21 mouse cellular contexts compared by ENCODE assay signal in the genomic region with DNA sequence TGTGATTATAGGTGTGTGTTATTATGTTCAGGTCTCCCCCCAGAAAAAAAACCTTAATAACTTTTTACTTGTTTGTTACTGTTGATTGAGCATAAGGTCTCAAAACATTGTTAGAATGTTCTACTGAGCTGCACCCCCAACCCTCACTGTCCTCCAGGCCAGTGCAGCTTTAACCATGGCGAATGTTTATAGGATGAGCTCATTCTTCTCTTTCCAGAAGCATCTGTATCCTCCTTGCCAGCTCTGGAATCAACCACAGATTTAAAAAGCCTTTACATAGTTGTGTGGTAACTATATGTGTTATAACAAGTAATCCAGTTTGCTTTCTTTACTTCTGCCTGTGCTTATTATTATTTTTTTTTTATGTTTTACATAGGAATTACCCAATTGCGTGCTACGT. TPM values are rescaled to one million over a fixed set of nuclear protein-coding genes. Genes with fewer than 3 reads are reported as not detected.
DNase-seq lines count a peak whose midpoint lies in the region; ATAC-seq lines count a peak whose summit lies in the region.
"Had no signal": no experiment of that assay in that cellular context is flagged by ENCODE, and none has a peak within 500 bp of the region (broad histone marks: within the 10 kb centered on the region; RNA-seq: fewer than 3 reads in every experiment).

No protein-coding gene starts in this region.

- 73% methylated on average over 3 of the region's 3 CpGs for WGBS in heart, embryonic 13.5 days
- 85% methylated on average over 3 of the region's 3 CpGs for WGBS in heart, embryonic 10.5 days
- WGBS in embryonic facial prominence, embryonic 15.5 days: 71% methylated on average over 3 of the region's 3 CpGs

- no peaks in the 10 kb centered on the region for H3K27me3 ChIP-seq in heart, embryonic 13.5 days (replicated peaks)
- no peaks in the 10 kb centered on the region for H3K27me3 ChIP-seq in heart, embryonic 10.5 days (ENCODE audit: insufficient read depth, poor library complexity, severe bottlenecking)
- H3K27me3 ChIP-seq in embryonic facial prominence, embryonic 15.5 days: no peaks in the 10 kb centered on the region
- H3K27me3 ChIP-seq: embryonic facial prominence, embryonic 13.5 days; forebrain, embryonic 15.5 days; hindbrain, embryonic 13.5 days had no signal

- H3K36me3 ChIP-seq in heart, embryonic 13.5 days: peaks cover 26% of the 10 kb centered on the region
- 0 out of 2 replicates have a peak, but pooled peaks cover 17% of the 10 kb centered on the region for H3K36me3 ChIP-seq in heart, embryonic 10.5 days
- peaks cover 7% of the 10 kb centered on the region; the same call in 1 of the 2 replicates for H3K36me3 ChIP-seq in embryonic facial prominence, embryonic 15.5 days

- H3K4me3 ChIP-seq in heart, embryonic 13.5 days: no peak overlapping the region
- no peak overlapping the region for H3K4me3 ChIP-seq in heart, embryonic 10.5 days
- no peak overlapping the region for H3K4me3 ChIP-seq in embryonic facial prominence, embryonic 15.5 days (replicated peaks)
- H3K4me3 ChIP-seq: embryonic facial prominence, embryonic 13.5 days; forebrain, embryonic 15.5 days; hindbrain, embryonic 13.5 days had no signal

- intact Hi-C loops in heart, postnatal 10 days (cut with DNase I): no loop called here

- peaks cover 42% of the 10 kb centered on the region for H3K4me1 ChIP-seq in heart, embryonic 13.5 days
- H3K4me1 ChIP-seq in heart, embryonic 10.5 days: peaks cover 29% of the 10 kb centered on the region
- H3K4me1 ChIP-seq in embryonic facial prominence, embryonic 15.5 days: 0 out of 2 replicates have a peak, but pooled peaks cover 4% of the 10 kb centered on the region
- H3K4me1 ChIP-seq: embryonic facial prominence, embryonic 13.5 days; forebrain, embryonic 15.5 days; hindbrain, embryonic 13.5 days had no signal

- H3K27ac ChIP-seq in heart, embryonic 13.5 days (replicated peaks): peak overlapping the region; percentile 45; the same call in 1 of the 2 replicates
- no peak overlapping the region for H3K27ac ChIP-seq in heart, embryonic 10.5 days
- H3K27ac ChIP-seq in embryonic facial prominence, embryonic 15.5 days (replicated peaks): no peak overlapping the region
- H3K27ac ChIP-seq: embryonic facial prominence, embryonic 13.5 days; forebrain, embryonic 15.5 days; hindbrain, embryonic 13.5 days; hindbrain, postnatal 0 days had no signal

- H3K4me2 ChIP-seq in heart, embryonic 13.5 days: no peak overlapping the region
- no peak overlapping the region for H3K4me2 ChIP-seq in embryonic facial prominence, embryonic 15.5 days (replicated peaks)
- H3K4me2 ChIP-seq: embryonic facial prominence, embryonic 13.5 days; forebrain, embryonic 15.5 days; heart, embryonic 11.5 days; hindbrain, embryonic 13.5 days had no signal

- DNase-seq in heart, adult 8-10 months (ENCODE audit: low spot score): no peak
- DNase-seq in heart, postnatal 10 days: peak; percentile 21 to 24
- DNase-seq in heart, embryonic 10.5 days (ENCODE audit: low spot score): no peak
- no peak for DNase-seq in thymus, postnatal 10 days (ENCODE audit: low spot score in 2 of 2)
- DNase-seq: adrenal gland, postnatal 14 days; B cell, adult 2 months; cerebellum, adult 11-12 months; cerebellum, adult 9-10 months; cerebellum, postnatal 25 days; gastrocnemius, postnatal 10 days; kidney, adult 11 months; kidney, adult 9 months had no signal

- H3K9ac ChIP-seq in heart, embryonic 13.5 days: no peak overlapping the region
- no peak overlapping the region for H3K9ac ChIP-seq in embryonic facial prominence, embryonic 15.5 days
- H3K9ac ChIP-seq: embryonic facial prominence, embryonic 13.5 days; forebrain, embryonic 15.5 days; hindbrain, embryonic 13.5 days had no signal

- ATAC-seq in heart, embryonic 13.5 days (ENCODE audit: extremely low read depth, insufficient number of reproducible peaks, low FRiP score, low TSS enrichment): no peak
- ATAC-seq in embryonic facial prominence, embryonic 15.5 days (ENCODE audit: insufficient number of reproducible peaks, low FRiP score, low TSS enrichment, low read depth): peak; percentile 69; the same call in 1 of the 2 replicates
- ATAC-seq: CD4-positive, CD25-positive, alpha-beta regulatory T cell, adult 4 months; forebrain, embryonic 15.5 days; hindbrain, postnatal 0 days had no signal

- no peaks in the 10 kb centered on the region for H3K9me3 ChIP-seq in heart, embryonic 13.5 days
- H3K9me3 ChIP-seq in heart, embryonic 10.5 days: no peaks in the 10 kb centered on the region
- no peaks in the 10 kb centered on the region for H3K9me3 ChIP-seq in embryonic facial prominence, embryonic 15.5 days (replicated peaks)
- H3K9me3 ChIP-seq: embryonic facial prominence, embryonic 13.5 days; forebrain, embryonic 15.5 days; G1E; hindbrain, embryonic 13.5 days had no signal

RNA-seq across cellular contexts. Expression of a gene that starts 36.1 kb away (rescaled TPM):
- polyA plus RNA-seq in heart, embryonic 13.5 days (2015; fragmentation: Nextera tagmentation; extraction: Ambion mirVana): 2.9 and 5.6 TPM in 2 replicates
- total RNA-seq in heart, adult 8-10 months (2022): 1 to 10 TPM; 3.6 to 6.7 (median 5.8) TPM
- total RNA-seq in heart, postnatal 10 days (2021): 1 to 10 TPM; 4.8 to 7.9 TPM
- 3.2 and 4.6 TPM in 2 replicates for polyA plus RNA-seq in heart, embryonic 10.5 days (2016; fragmentation: Nextera tagmentation; extraction: Ambion mirVana)
- polyA plus RNA-seq in embryonic facial prominence, embryonic 15.5 days (2015; fragmentation: Nextera tagmentation; extraction: Ambion mirVana): 6.0 and 6.3 TPM in 2 replicates

RNA-seq across cellular contexts. Expression of a gene that starts 38.7 kb away (rescaled TPM):
- polyA plus RNA-seq in heart, embryonic 13.5 days (2015; fragmentation: Nextera tagmentation; extraction: Ambion mirVana): 19.1 and 19.5 TPM in 2 replicates
- 10 to 100 TPM; 29.3 to 31.3 (median 29.7) TPM for total RNA-seq in heart, adult 8-10 months (2022)
- 10 to 100 TPM; 41.6 to 44.0 TPM for total RNA-seq in heart, postnatal 10 days (2021)
- 22.0 and 28.4 TPM in 2 replicates for polyA plus RNA-seq in heart, embryonic 10.5 days (2016; fragmentation: Nextera tagmentation; extraction: Ambion mirVana)
- polyA plus RNA-seq in embryonic facial prominence, embryonic 15.5 days (2015; fragmentation: Nextera tagmentation; extraction: Ambion mirVana): 24.3 and 26.1 TPM in 2 replicates

Comparison
In these comparisons a context has a peak if more than half of its experiments do, and no peak if none do; other contexts are left out.
1. DNase-seq: peak in heart, postnatal 10 days (2 of 2); none in heart, adult 8-10 months (single experiment), heart, embryonic 10.5 days (single experiment) and thymus, postnatal 10 days (0 of 2).